Mouse (Mus musculus): ENCODE results near the gene Hddc2.
"Not testable (repeated sequence)": the region's sequence is repeated elsewhere in the genome, so short reads cannot be mapped to it uniquely, and the experiment has no call there.

- not testable (repeated sequence) for TF ChIP-seq CTCF (IDR thresholded peaks at IDR 0.05; ENCODE audit: borderline replicate concordance, insufficient read depth, low read depth, low read length); POLR2A (IDR thresholded peaks at IDR 0.05; ENCODE audit: borderline replicate concordance, insufficient read depth, low read length)
These were observed 57.0 kb downstream of the Hddc2 start for GRCm38 (mm10) chr10:31370200-31370599.

All from cerebellum, adult 2 months (tissue).